In the genomic region with DNA sequence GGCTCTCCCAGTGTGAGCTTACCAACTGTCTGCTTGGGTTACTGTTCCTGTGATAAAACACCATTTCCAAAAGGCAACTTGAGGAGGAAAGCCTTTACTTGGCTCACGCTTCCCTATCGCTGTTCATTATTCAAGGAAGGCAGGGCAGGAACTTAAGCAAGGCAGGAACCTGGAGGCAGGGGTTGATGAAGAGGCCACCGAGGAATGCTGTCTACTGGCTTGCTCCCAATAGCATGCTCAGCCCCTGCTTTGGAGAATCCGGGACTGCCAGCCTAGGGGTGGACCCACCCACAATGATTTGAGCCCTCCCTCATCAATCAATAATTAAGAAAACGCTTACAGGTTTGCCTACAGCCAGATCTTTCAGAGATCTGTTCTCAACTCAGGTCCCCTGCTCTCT, we compare ENCODE assay signal across 29 mouse cellular contexts. TPM values are rescaled to one million over a fixed set of nuclear protein-coding genes. Genes with fewer than 3 reads are reported as not detected.
A peak's percentile ranks its signal among the peaks of the same experiment; 100 is the strongest.
DNase-seq lines count a peak whose midpoint lies in the region; ATAC-seq and TF ChIP-seq lines count a peak whose summit lies in the region.
"Had no signal": no experiment of that assay in that cellular context is flagged by ENCODE, and none has a peak within 500 bp of the region (broad histone marks: within the 10 kb centered on the region; RNA-seq: fewer than 3 reads in every experiment).

No protein-coding gene starts in this region.

- intact Hi-C loops in heart, adult 2 months (cut with DNase I), result no loop called here

- no peaks in the 10 kb centered on the region for H3K27me3 ChIP-seq in heart, adult 2 months (ENCODE audit: control insufficient read depth, insufficient read depth, low read length)
- H3K27me3 ChIP-seq: CH12.LX; embryonic facial prominence, embryonic 13.5 days; embryonic facial prominence, embryonic 15.5 days; forebrain, embryonic 12.5 days; Patski had no signal

- WGBS in heart, adult 2 months, result 71% methylated on average over 5 of the region's 5 CpGs

- H3K36me3 ChIP-seq in heart, adult 2 months (ENCODE audit: control insufficient read depth, insufficient read depth, low read length), result no peaks in the 10 kb centered on the region
- H3K36me3 ChIP-seq: embryonic facial prominence, embryonic 13.5 days; embryonic facial prominence, embryonic 15.5 days; forebrain, embryonic 10.5 days; forebrain, embryonic 12.5 days; G1E had no signal

- TF ChIP-seq CTCF in heart, adult 2 months (IDR thresholded peaks at IDR 0.05), result no peak

- H3K79me2 ChIP-seq in heart, adult 2 months (replicated peaks; ENCODE audit: control insufficient read depth, insufficient read depth, low read length), result no peaks in the 10 kb centered on the region

- no peak for TF ChIP-seq POLR2A in heart, adult 2 months (IDR thresholded peaks at IDR 0.05; ENCODE audit: insufficient read depth, low read depth, low read length)

- peaks cover 3% of the 10 kb centered on the region; the same call in 1 of the 2 replicates for H3K4me1 ChIP-seq in heart, adult 2 months (ENCODE audit: control insufficient read depth, insufficient read depth, low read length)
- H3K4me1 ChIP-seq: embryonic facial prominence, embryonic 13.5 days; embryonic facial prominence, embryonic 15.5 days; forebrain, embryonic 10.5 days; forebrain, embryonic 12.5 days had no signal

- no peak for ATAC-seq in megakaryocyte progenitor cell, adult 5-6 weeks (replicated peaks; ENCODE audit: poor library complexity)
- ATAC-seq: activated CD4-positive, CD25-positive, alpha-beta regulatory T cell, adult 4 months; CD4-positive, CD25-positive, alpha-beta regulatory T cell, adult 4 months; forebrain, embryonic 14.5 days; forebrain, embryonic 16.5 days; Patski had no signal

- no peak overlapping the region for H3K4me3 ChIP-seq in heart, adult 2 months
- H3K4me3 ChIP-seq: embryonic facial prominence, embryonic 13.5 days; embryonic facial prominence, embryonic 15.5 days; erythroblast, embryonic 14.5 days; forebrain, embryonic 10.5 days; forebrain, embryonic 12.5 days had no signal

- H3K27ac ChIP-seq in heart, adult 2 months, result no peak overlapping the region
- H3K27ac ChIP-seq: embryonic facial prominence, embryonic 13.5 days; embryonic facial prominence, embryonic 15.5 days; forebrain, embryonic 10.5 days; forebrain, embryonic 12.5 days had no signal

- no peak for TF ChIP-seq EP300 in heart, adult 2 months (IDR thresholded peaks at IDR 0.05; ENCODE audit: insufficient read depth, low read depth, low read length)

- H3K9ac ChIP-seq in heart, adult 2 months (ENCODE audit: low read depth, low read length), result no peak overlapping the region
- H3K9ac ChIP-seq: embryonic facial prominence, embryonic 13.5 days; embryonic facial prominence, embryonic 15.5 days; forebrain, embryonic 12.5 days had no signal

- DNase-seq in heart, adult 11 months, result peak; percentile 16
- DNase-seq in heart, adult 2 months, result no peak
- DNase-seq in ES-CJ7 (ENCODE audit: low read depth, low spot score), result peak; percentile 65
- DNase-seq in R1 (ENCODE audit: low read depth, low spot score), result peak; percentile 84
- no peak for DNase-seq in cerebellum, adult 9-11 months
- DNase-seq in kidney, adult 18-20 months, result no peak
- DNase-seq: adrenal gland, adult 2 months; adrenal gland, postnatal 10 days; adrenal gland, postnatal 25 days; B cell, adult 2 months; cerebellum, adult 11-12 months; cerebellum, adult 2 months; cerebellum, adult 9-10 months; cerebellum, postnatal 14 days; cerebellum, postnatal 36 days; embryo, embryonic 11 days had no signal

RNA-seq across cellular contexts. Expression of gene Klf9, which starts 47.5 kb away (rescaled TPM):
- total RNA-seq in heart, adult 2 months (2021), result 100 to 1,000 TPM; 121 to 142 TPM
- 40.3 and 47.1 TPM in 2 replicates for polyA plus RNA-seq in heart, adult 2 months (2012; rRNA removed)
- total RNA-seq in megakaryocyte progenitor cell, adult 5-6 weeks (2015), result 19.0 and 20.1 TPM in 2 replicates
- total RNA-seq in megakaryocyte progenitor cell, adult 5-6 weeks (2017), result 13.3 and 16.0 TPM in 2 replicates
- total RNA-seq: CH12.LX had no signal

Comparison
In these comparisons a context has a peak if more than half of its experiments do, and no peak if none do; other contexts are left out.
1. DNase-seq: peak in heart, adult 11 months (single experiment), ES-CJ7 (single experiment) and R1 (single experiment); none in heart, adult 2 months (0 of 2), cerebellum, adult 9-11 months (single experiment) and kidney, adult 18-20 months (single experiment).
2. RNA of gene Klf9, which starts 47.5 kb away (total RNA-seq): 121 to 142 TPM in heart, adult 2 months; 13.3 to 20.1 TPM in megakaryocyte progenitor cell, adult 5-6 weeks; every median in the first group is over 4 times any median in the second.